Mouse (Mus musculus): ENCODE results near the gene Sema4a. TPM values are rescaled to one million over a fixed set of nuclear protein-coding genes. Genes with fewer than 3 reads are reported as not detected.

Gene Sema4a
- polyA plus RNA-seq, 1 experiment from 2014 or later, result 9.3 TPM

DNA sequence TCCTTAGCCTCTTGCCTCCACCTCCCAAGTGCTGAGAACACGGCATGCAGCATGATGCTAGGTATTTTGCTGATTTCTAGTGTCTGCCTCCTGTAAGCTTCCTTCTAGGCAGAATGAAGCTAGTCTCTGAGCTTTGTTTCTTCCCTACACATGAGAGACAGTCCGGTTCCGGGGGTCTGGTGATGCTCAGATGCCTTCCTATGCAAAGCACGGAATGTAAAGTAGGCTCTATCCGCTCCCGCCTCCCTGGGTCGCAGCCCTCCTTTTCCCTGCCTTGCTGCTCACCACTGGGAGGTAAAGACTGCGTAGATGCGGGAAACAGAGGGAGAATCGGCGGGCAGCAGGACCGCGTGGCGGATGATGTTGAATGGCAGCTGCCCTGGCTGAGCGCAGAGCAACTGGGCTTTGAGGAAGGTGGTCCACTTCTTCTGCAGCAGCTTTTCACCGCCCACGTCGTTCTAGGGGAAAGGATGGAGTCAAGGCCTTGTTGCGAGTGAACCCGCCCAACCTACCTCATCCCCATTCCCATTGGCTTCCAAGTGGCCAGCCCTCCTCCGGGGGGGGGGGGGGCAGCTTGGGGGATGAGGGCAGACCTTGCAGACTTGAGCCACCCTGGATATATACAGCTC is 11.5 kb downstream of the Sema4a start:
- 8% methylated on average over 21 of the region's 21 CpGs for WGBS
- H3K4me3 ChIP-seq (ENCODE audit: low read depth, low read length), result peak overlapping the region; percentile 21
- H3K9me3 ChIP-seq (ENCODE audit: control insufficient read depth, low read length), result no peaks in the 10 kb centered on the region
- peaks cover 2% of the 10 kb centered on the region; the same call in 1 of the 2 replicates for H3K4me1 ChIP-seq (replicated peaks; ENCODE audit: control insufficient read depth, insufficient read depth, low read length)
- no peak overlapping the region for H3K27ac ChIP-seq (ENCODE audit: low read depth, low read length)
- DNase-seq (ENCODE audit: low spot score) (peak; percentile 77), ATAC-seq (replicated peaks; ENCODE audit: low FRiP score) (peak; percentile 65)
- H3K4me2 ChIP-seq (ENCODE audit: low read depth, low read length, severe bottlenecking), result peak overlapping the region; percentile 37
- H3K36me3 ChIP-seq (ENCODE audit: control insufficient read depth, insufficient read depth, low read length), result no peaks in the 10 kb centered on the region
- H3K9ac ChIP-seq (ENCODE audit: low read length), result peak overlapping the region; percentile 58
- H3K27me3 ChIP-seq (ENCODE audit: control insufficient read depth, insufficient read depth, low read length), result no peaks in the 10 kb centered on the region

DNA sequence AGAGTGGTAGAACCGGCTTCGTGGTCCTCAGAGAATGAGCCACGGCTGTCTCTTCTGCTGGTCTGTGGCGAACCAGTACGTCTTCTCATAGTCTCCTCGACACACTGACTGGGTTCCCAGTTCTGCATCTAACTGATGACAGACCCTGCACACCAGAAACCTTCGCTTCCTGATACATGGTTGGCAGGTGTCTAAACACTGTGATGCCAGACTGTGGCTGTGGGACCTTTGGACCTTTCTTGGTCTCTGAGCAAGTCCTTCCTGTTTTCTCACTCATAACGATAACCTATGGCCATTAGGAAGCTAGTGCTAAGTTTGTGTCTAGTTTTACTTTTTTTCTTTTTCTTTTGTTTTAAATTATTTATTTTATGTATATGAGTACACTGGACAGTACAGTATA is 12.5 kb downstream of the Sema4a start:
- Histone ChIP-seq H3K4me2 (ENCODE audit: low read depth, low read length, severe bottlenecking) (no peak overlapping the region), H3K27ac (ENCODE audit: low read depth, low read length) (no peak overlapping the region), H3K9me3 (ENCODE audit: control insufficient read depth, low read length) (no peaks in the 10 kb centered on the region), H3K9ac (ENCODE audit: low read length) (no peak overlapping the region), H3K4me3 (ENCODE audit: low read depth, low read length) (no peak overlapping the region), H3K36me3 (ENCODE audit: control insufficient read depth, insufficient read depth, low read length) (no peaks in the 10 kb centered on the region), H3K27me3 (ENCODE audit: control insufficient read depth, insufficient read depth, low read length) (no peaks in the 10 kb centered on the region), H3K4me1 (replicated peaks; ENCODE audit: control insufficient read depth, insufficient read depth, low read length) (peaks cover 2% of the 10 kb centered on the region; the same call in 1 of the 2 replicates)
- 95% methylated on average over 8 of the region's 8 CpGs for WGBS
- DNase-seq (ENCODE audit: low spot score) (peak; percentile 42), ATAC-seq (replicated peaks; ENCODE audit: low FRiP score) (no peak)

DNA sequence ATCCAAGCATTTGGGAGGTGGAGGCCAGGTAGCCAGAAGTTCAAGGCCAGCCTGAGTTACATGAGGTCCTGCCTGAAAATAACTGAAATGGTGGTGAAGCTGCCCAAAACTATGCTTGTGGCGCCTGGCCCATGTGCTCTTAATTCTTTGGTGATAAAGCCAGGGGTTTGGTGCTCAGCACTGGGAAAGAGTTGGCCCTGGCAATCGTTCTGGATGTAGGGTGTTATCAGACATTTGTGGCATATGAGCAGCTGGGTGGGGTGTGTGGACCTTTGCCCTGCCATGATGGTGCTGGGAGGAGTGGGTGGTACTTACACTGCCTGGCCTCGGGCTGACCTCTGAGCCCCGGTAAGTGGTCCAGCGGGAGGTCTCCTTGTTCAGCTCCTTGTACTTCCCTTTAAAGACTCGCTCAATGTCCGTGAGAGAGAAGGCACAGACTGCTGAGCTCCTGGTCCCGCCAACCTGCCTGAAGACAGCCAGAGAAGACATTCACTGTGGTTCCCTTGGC is 13.3 kb downstream of the Sema4a start:
- no peak overlapping the region for H3K9ac ChIP-seq (ENCODE audit: low read length)
- H3K4me1 ChIP-seq (replicated peaks; ENCODE audit: control insufficient read depth, insufficient read depth, low read length), result peaks cover 2% of the 10 kb centered on the region; the same call in 1 of the 2 replicates
- no peaks in the 10 kb centered on the region for H3K36me3 ChIP-seq (ENCODE audit: control insufficient read depth, insufficient read depth, low read length)
- no peak overlapping the region for H3K4me2 ChIP-seq (ENCODE audit: low read depth, low read length, severe bottlenecking)
- DNase-seq (ENCODE audit: low spot score) (peak; percentile 41), ATAC-seq (replicated peaks; ENCODE audit: low FRiP score) (no peak)
- 64% methylated on average over 8 of the region's 8 CpGs for WGBS
- no peaks in the 10 kb centered on the region for H3K27me3 ChIP-seq (ENCODE audit: control insufficient read depth, insufficient read depth, low read length)
- no peaks in the 10 kb centered on the region for H3K9me3 ChIP-seq (ENCODE audit: control insufficient read depth, low read length)
- H3K4me3 ChIP-seq (ENCODE audit: low read depth, low read length), result no peak overlapping the region
- no peak overlapping the region for H3K27ac ChIP-seq (ENCODE audit: low read depth, low read length)

DNA sequence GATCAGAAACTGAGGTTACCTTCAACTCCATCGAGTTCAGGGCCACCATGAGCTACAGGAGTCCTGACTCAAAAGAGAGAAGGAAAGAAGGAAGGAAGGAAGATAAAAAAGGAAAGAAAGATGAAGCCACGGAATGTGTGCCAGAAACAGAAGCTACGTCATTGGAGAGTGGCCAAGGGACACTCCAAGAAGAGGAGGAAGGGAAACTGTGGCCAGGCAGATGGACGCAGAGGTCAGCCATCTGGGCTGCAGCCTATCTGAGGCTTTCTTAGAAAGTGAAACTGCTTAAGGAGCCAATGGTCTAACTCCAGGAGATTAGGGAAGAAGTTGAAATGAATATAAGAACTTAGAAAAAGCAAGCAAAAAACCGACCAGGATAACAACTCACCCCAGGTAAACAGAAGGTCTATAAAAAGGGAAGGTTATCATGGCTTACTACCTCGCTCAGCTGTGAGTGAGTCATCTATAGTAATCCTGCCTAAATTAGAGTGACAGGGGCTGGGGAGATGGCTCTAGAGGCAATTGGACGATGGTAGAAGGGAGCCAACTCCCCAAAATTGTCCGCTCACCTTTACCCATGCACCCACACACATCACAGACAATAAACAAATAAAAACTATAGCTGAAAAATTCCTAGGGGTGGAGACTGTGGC is 14.4 kb downstream of the Sema4a start:
- Histone ChIP-seq H3K9ac (ENCODE audit: low read length) (no peak overlapping the region), H3K27me3 (ENCODE audit: control insufficient read depth, insufficient read depth, low read length) (no peaks in the 10 kb centered on the region), H3K4me1 (replicated peaks; ENCODE audit: control insufficient read depth, insufficient read depth, low read length) (peaks cover 2% of the 10 kb centered on the region; the same call in 1 of the 2 replicates), H3K27ac (ENCODE audit: low read depth, low read length) (no peak overlapping the region), H3K36me3 (ENCODE audit: control insufficient read depth, insufficient read depth, low read length) (no peaks in the 10 kb centered on the region), H3K4me2 (ENCODE audit: low read depth, low read length, severe bottlenecking) (no peak overlapping the region), H3K4me3 (ENCODE audit: low read depth, low read length) (no peak overlapping the region), H3K9me3 (ENCODE audit: control insufficient read depth, low read length) (no peaks in the 10 kb centered on the region)
- WGBS, result 82% methylated on average over 8 of the region's 8 CpGs
- no peak for DNase-seq (ENCODE audit: low spot score)
- ATAC-seq (replicated peaks; ENCODE audit: low FRiP score), result no peak

DNA sequence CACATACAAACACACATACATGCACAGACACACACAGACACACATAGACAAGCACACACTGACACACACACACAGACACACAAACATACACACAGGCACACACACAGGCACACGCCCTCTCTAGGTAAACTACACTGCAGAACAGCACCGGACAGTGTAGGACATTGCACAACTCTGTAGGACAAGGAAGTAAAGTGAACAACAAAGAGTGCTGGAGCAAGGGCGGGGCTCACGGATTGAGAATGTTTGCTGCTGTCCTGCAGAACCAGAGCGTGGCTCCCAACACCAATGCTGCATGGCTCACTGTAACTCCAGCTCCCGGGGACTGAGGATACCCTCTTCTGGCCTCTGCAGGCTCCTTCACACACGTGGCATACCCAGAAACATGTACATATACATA is 18.1 kb downstream of the Sema4a start:
- Histone ChIP-seq H3K9me3 (ENCODE audit: control insufficient read depth, low read length) (no peaks in the 10 kb centered on the region), H3K36me3 (ENCODE audit: control insufficient read depth, insufficient read depth, low read length) (no peaks in the 10 kb centered on the region), H3K4me2 (ENCODE audit: low read depth, low read length, severe bottlenecking) (no peak overlapping the region), H3K9ac (ENCODE audit: low read length) (no peak overlapping the region), H3K4me3 (ENCODE audit: low read depth, low read length) (no peak overlapping the region), H3K4me1 (replicated peaks; ENCODE audit: control insufficient read depth, insufficient read depth, low read length) (no peaks in the 10 kb centered on the region; the same call in 1 of the 2 replicates), H3K27ac (ENCODE audit: low read depth, low read length) (no peak overlapping the region), H3K27me3 (ENCODE audit: control insufficient read depth, insufficient read depth, low read length) (no peaks in the 10 kb centered on the region)
- no peak for ATAC-seq (replicated peaks; ENCODE audit: low FRiP score)
- WGBS, result 84% methylated on average over 7 of the region's 7 CpGs
- no peak for DNase-seq (ENCODE audit: low spot score)

DNA sequence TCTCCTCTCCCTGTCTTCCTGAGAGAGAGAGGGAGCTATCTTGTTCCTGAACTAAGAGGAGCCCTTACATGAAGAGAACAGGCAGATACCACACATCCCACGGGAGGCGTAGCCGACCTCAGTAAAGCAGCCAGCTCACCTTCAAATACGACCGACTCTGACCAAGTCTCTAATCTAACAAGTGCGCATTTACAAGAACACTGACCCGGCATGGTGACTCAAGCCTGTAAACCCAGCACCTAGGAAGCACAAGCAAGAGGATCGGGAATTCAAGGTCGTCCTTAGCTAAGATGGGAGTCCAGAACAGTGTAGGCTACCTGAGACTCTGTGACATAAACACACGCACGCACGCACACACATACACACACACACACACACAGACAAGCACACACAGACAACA is 18.5 kb downstream of the Sema4a start:
- DNase-seq (ENCODE audit: low spot score), result no peak
- H3K4me1 ChIP-seq (replicated peaks; ENCODE audit: control insufficient read depth, insufficient read depth, low read length), result no peaks in the 10 kb centered on the region; the same call in 1 of the 2 replicates
- WGBS, result 93% methylated on average over 12 of the region's 12 CpGs

DNA sequence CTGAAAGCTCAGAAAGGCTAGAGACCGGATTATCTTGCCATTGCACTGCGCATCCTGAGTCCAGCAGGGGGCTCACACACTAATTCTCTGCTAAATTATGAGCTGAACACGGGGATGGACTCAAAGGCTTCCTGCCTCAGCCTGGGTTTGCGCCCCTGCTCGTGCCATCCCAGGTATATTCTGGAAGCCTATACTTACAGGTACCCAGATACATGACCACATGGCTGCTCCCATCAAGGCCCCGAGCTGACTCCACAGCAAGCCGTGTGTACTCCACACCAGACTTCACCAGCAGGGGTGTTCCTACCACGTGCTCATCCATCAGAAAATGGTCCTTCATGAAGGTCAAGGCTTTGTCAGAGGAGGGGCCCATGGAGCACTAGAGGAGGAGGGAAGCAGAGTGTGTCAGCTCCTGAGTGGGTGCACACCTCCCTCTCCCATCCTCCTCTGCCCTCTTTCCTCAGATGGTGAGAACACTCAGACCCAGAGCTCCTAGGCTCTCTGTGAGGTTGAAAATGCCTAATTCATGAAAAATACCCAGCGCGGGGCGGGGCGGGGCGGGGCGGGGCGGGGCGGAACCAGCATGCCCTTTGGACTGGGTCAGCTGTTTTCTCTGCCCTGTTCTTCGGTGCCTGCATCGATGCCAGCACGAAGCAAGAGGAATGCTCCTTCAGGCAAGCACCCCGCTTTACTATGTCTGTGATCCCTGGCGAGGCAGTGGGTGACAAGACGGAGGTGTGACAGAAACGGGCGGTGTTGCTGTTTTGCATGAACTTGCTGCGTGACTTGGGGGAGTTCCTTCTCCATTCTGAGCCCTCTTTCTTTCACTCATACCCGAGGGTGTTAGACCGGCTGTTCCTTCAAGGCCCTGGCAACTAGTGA is 20.2 kb downstream of the Sema4a start:
- ATAC-seq (replicated peaks; ENCODE audit: low FRiP score), result 0 out of 2 replicates have a peak, but pooled peaks have one; percentile 14
- 27% methylated on average over 27 of the region's 27 CpGs for WGBS
- no peaks in the 10 kb centered on the region for H3K9me3 ChIP-seq (ENCODE audit: control insufficient read depth, low read length)
- H3K27ac ChIP-seq (ENCODE audit: low read depth, low read length), result no peak overlapping the region
- no peak overlapping the region for H3K4me2 ChIP-seq (ENCODE audit: low read depth, low read length, severe bottlenecking)
- no peaks in the 10 kb centered on the region for H3K36me3 ChIP-seq (ENCODE audit: control insufficient read depth, insufficient read depth, low read length)
- H3K4me3 ChIP-seq (ENCODE audit: low read depth, low read length), result no peak overlapping the region
- H3K4me1 ChIP-seq (replicated peaks; ENCODE audit: control insufficient read depth, insufficient read depth, low read length), result peaks cover 9% of the 10 kb centered on the region; the same call in 1 of the 2 replicates
- peak overlapping the region; percentile 20; the same call in 1 of the 2 replicates for H3K9ac ChIP-seq (ENCODE audit: low read length)
- peak; percentile 70 for DNase-seq (ENCODE audit: low spot score)
- no peaks in the 10 kb centered on the region for H3K27me3 ChIP-seq (ENCODE audit: control insufficient read depth, insufficient read depth, low read length)

More for the DNA sequence above, 18.5 kb downstream of the Sema4a start:
- Histone ChIP-seq H3K4me2 (ENCODE audit: low read depth, low read length, severe bottlenecking) (no peak overlapping the region), H3K36me3 (ENCODE audit: control insufficient read depth, insufficient read depth, low read length) (no peaks in the 10 kb centered on the region), H3K27me3 (ENCODE audit: control insufficient read depth, insufficient read depth, low read length) (no peaks in the 10 kb centered on the region), H3K9me3 (ENCODE audit: control insufficient read depth, low read length) (no peaks in the 10 kb centered on the region), H3K27ac (ENCODE audit: low read depth, low read length) (no peak overlapping the region), H3K9ac (ENCODE audit: low read length) (no peak overlapping the region), H3K4me3 (ENCODE audit: low read depth, low read length) (no peak overlapping the region)
- no peak for ATAC-seq (replicated peaks; ENCODE audit: low FRiP score)

DNA sequence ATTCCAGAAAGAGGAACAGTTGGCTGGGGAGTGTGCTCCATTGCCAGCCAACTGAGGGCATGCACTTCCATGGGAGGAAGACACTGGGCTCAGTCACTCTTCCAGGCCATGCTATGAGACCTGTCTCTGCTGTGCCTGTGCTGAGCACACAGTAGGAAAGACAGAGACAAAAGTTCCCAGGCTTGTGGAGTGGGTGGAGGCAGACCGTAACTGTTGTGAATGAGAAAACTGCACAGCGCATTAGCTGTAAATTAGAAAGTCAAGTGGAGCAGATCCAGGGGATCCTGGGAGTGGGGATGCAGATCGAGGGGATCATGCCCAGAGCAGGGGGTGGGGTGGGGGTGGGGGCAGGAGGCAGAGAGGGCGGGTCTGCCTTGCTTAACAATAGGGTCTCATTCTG is 21.4 kb downstream of the Sema4a start:
- Histone ChIP-seq H3K27ac (ENCODE audit: low read depth, low read length) (no peak overlapping the region), H3K4me1 (replicated peaks; ENCODE audit: control insufficient read depth, insufficient read depth, low read length) (peaks cover 9% of the 10 kb centered on the region; the same call in 1 of the 2 replicates), H3K4me3 (ENCODE audit: low read depth, low read length) (no peak overlapping the region), H3K27me3 (ENCODE audit: control insufficient read depth, insufficient read depth, low read length) (no peaks in the 10 kb centered on the region), H3K9me3 (ENCODE audit: control insufficient read depth, low read length) (no peaks in the 10 kb centered on the region), H3K9ac (ENCODE audit: low read length) (no peak overlapping the region), H3K4me2 (ENCODE audit: low read depth, low read length, severe bottlenecking) (no peak overlapping the region), H3K36me3 (ENCODE audit: control insufficient read depth, insufficient read depth, low read length) (no peaks in the 10 kb centered on the region)
- WGBS, result 54% methylated on average over 4 of the region's 4 CpGs
- no peak for DNase-seq (ENCODE audit: low spot score)
- ATAC-seq (replicated peaks; ENCODE audit: low FRiP score), result no peak
